Mouse (Mus musculus) small intestine, adult 2 months (tissue): ENCODE data around the gene Ccz1. TPM values are rescaled to one million over a fixed set of nuclear protein-coding genes. Genes with fewer than 3 reads are reported as not detected.
"Not testable (repeated sequence)": the region's sequence is repeated elsewhere in the genome, so short reads cannot be mapped to it uniquely, and the experiment has no call there.

Experiments used
- H3K27ac ChIP-seq: fragments of 200-500 bp; 2 replicates; pipeline ENCODE4 v1.5.1; 2012; ENCODE audit warnings: low read depth, low read length, control low read depth, inconsistent platforms; ENCODE audit not compliant: insufficient read depth
- H3K27me3 ChIP-seq: fragments of 200-500 bp; 2 replicates; pipeline ENCODE4 v1.6.1; 2012; ENCODE audit warnings: mild to moderate bottlenecking, moderate library complexity, low read length, inconsistent platforms; ENCODE audit not compliant: control insufficient read depth, insufficient read depth
- H3K36me3 ChIP-seq: fragments of 200-500 bp; 2 replicates; pipeline ENCODE4 v1.6.1; 2012; ENCODE audit warnings: mild to moderate bottlenecking, low read length, control low read depth, inconsistent platforms; ENCODE audit not compliant: control insufficient read depth, insufficient read depth
- H3K4me1 ChIP-seq: fragments of 200-500 bp; 2 replicates; pipeline ENCODE4 v1.6.1; 2012; ENCODE audit warnings: low read length, inconsistent platforms, mixed read lengths; ENCODE audit not compliant: control insufficient read depth, insufficient read depth, insufficient read length
- H3K4me3 ChIP-seq: fragments of 200-500 bp; 2 replicates; pipeline ENCODE4 v1.5.1; 2012; ENCODE audit warnings: low read depth, mild to moderate bottlenecking, control low read depth, inconsistent platforms, low read length, moderate library complexity
- CTCF ChIP-seq: fragments of 200-500 bp; IDR thresholded peaks from 2 replicates; pipeline ENCODE4 v1.5.1; 2012; ENCODE audit warnings: low read depth, mild to moderate bottlenecking, control low read depth, inconsistent platforms, low read length, moderate library complexity, mixed read lengths; ENCODE audit not compliant: insufficient replicate concordance, insufficient read length; ENCODE audit errors: extremely low read depth
- POLR2A ChIP-seq: fragments of 200-500 bp; IDR thresholded peaks from 2 replicates; pipeline ENCODE4 v1.6.1; 2012; ENCODE audit warnings: low read depth, mild to moderate bottlenecking, control low read depth, inconsistent platforms, low read length, moderate library complexity
- WGBS: fragments of 180-500 bp; shearing (Covaris S2); methylation state at CpG from one replicate; pipeline ENCODE4 v1.1.7; 2018; 5-methylcytosine and 5-hydroxymethylcytosine counted together
- polyA plus RNA-seq: library from polyadenylated mRNA; depleted of rRNA; stranded (reverse); fragments of >200 nt; gene quantifications from 2 replicates; pipeline ENCODE4 v1.2.3, GENCODE M21; 2012

Gene Ccz1
- polyA plus RNA-seq, 1 experiment = 4.0 TPM

DNA sequence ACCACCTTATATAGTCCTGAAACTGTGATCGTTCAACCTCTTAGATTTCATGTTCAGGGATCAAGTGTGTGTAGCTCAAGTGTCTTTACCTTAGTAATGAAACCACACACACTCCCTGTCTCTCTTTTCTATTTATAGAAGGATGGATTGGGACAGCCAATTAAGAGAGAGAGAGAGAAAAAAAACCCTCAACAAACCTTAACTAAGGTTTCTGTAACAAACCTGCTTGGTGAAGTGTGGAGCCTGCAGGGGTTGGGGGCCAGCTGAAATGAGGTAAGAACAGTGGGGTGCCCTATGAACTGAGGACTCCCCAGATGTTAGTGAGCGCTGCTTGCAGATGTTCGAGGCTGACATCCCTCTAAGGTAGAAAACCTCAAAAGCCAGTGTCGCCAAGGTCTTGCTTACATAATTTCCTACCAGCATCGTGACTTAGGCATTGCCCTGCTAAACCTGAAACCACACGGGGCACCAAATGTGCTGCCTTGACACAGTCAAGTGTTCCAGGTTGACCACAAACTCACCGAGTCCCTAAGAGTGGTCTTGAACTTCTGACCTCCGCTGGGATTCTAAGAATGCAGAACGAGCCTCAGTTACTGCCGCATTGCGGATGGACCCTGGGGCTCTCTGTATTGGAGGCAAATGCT, 12.1 kb upstream of the Ccz1 start, which contains the start of gene Ocm:
Ocm (minus strand) TSS at position 51 of the 644 bp plus-strand sequence.
- Histone ChIP-seq H3K27me3 (no peaks in the 10 kb centered on the region), H3K36me3 (no peaks in the 10 kb centered on the region), H3K27ac (no peak within 1 kb of the TSS), H3K4me3 (no peak within 1 kb of the TSS), H3K4me1 (no peaks in the 10 kb centered on the region)
- 65% methylated on average over 11 of the region's 11 CpGs for WGBS
- no peak for TF ChIP-seq POLR2A
- no peak for TF ChIP-seq CTCF

DNA sequence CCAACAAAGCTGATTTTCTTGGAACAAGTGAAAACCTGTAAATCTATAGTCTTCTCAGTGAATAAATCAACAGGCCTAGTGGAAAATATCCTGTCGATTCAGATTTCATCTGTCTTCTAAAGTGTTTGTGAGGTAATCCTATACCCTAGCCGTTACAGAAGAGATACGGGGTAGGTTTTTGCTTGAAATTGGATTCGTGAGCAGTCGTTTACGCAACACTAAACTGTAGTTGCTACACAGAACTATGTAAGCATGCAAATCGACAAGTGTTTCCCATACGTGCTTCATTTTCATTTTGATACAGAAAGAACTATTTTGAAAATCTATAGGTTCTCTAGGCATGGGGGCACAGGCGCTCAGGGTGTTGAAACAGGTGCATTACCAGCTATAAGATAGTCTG, 1.2 kb upstream of the Ccz1 start:
- Histone ChIP-seq H3K36me3 (peaks cover 14% of the 10 kb centered on the region), H3K27ac (no peak overlapping the region), H3K27me3 (no peaks in the 10 kb centered on the region), H3K4me3 (no peak overlapping the region), H3K4me1 (peaks cover 3% of the 10 kb centered on the region; the same call in 1 of the 2 replicates)
- 87% methylated on average over 9 of the region's 9 CpGs for WGBS
- TF ChIP-seq CTCF (no peak), POLR2A (no peak)

DNA sequence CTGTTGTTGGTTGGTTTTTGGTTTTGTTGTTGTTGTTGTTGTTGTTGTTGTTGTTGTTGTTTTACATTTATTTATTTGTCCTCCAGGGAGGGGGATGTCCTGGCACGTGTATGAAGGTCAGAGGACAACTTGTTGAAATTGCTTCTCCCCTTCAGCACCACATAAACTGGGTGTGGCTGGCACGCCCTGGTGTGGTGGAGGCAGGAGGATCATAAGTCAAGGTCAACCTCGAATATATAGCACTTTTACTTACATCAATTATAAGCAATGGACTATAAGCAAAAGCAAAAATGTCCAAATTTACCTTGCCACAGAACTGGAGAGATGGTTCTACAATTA, 604 bp upstream of the Ccz1 start:
- TF ChIP-seq CTCF (no peak), POLR2A (no peak)
- Histone ChIP-seq H3K27me3 (no peaks in the 10 kb centered on the region), H3K4me1 (peaks cover 3% of the 10 kb centered on the region; the same call in 1 of the 2 replicates), H3K27ac (0 out of 2 replicates have a peak overlapping the region, but pooled peaks have one; percentile 30), H3K4me3 (no peak overlapping the region), H3K36me3 (peaks cover 18% of the 10 kb centered on the region)
- 27% methylated on average over 3 of the region's 3 CpGs for WGBS

DNA sequence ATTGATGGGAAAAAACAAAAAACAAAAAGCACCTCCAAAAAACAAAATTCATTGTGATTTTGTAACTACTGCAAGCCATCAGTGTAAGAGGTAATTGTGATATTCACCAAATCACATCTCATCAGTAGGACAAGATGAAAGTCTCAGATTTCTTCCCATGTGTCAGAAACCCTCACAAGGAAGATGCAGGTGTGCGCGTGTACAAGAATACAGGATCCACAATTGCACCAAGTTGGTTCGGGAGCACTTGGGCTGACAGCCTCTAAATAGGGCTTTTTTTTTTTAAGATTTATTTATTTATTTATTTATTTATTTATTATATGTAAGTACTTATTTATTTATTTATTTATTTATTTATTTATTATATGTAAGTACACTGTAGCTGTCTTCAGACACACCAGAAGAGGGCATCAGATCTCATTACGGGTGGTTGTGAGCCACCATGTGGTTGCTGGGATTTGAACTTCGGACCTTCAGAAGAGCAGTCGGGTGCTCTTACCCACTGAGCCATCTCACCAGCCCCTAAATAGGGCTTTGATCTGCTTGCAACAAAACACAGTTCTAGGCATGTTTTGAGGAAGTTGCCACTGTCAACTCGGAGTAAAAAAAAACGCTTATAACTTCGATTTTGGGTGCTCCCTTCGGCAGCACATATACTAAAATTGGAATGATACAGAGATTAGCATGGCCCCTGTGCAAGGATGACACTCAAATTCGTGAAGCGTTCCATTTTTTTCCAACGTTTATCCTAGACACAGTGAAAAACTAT, 1.1 kb downstream of the Ccz1 start:
- WGBS = 36% methylated on average over 13 of the region's 13 CpGs

DNA sequence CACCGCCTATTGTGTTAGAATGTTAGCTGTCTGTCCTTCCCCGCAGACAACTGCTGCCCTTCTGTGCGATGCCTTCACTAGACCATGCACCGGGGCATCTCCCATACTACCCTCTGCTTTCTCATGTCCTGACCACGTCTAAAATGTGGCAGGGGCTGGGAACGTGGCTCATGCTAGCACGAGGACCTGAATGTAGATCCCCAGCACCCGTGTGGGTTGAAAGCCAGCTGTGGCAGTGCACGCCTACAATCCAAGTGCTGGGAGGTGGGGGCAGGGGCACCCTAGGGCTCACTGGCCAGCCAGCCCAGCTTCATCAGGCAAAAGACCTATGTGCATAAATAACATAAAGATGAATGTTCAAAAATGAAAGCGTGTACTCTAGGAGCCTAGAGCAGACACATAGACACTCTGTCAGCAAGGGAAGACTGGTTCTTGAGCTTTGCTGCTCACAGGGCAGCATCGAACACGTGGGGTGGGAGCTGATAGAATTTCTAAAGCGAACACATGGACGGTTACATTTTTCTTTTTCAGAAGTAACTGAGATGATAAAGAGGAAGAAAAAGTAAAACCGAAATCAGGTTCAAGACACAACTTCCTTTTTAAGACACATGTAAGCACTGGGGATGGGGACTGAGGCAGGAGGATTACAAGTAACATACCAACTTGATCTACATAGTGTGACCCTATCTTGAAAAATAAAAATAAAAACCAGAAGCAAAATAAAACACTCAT, 12.1 kb downstream of the Ccz1 start:
- Histone ChIP-seq H3K27me3 (no peaks in the 10 kb centered on the region), H3K4me3 (no peak overlapping the region), H3K27ac (peak overlapping the region; percentile 54), H3K4me1 (peaks cover 2% of the 10 kb centered on the region; the same call in 1 of the 2 replicates), H3K36me3 (peaks cover 56% of the 10 kb centered on the region)
- 83% methylated on average over 15 of the region's 15 CpGs for WGBS
- TF ChIP-seq POLR2A = no peak
- TF ChIP-seq CTCF = no peak

More for the DNA sequence above, 1.1 kb downstream of the Ccz1 start:
- H3K4me1 ChIP-seq, H3K27me3 ChIP-seq, H3K27ac ChIP-seq: not testable (repeated sequence)
- Histone ChIP-seq H3K4me3 (peak overlapping the region; percentile 28; the same call in 1 of the 2 replicates), H3K36me3 (peaks cover 29% of the 10 kb centered on the region)

DNA sequence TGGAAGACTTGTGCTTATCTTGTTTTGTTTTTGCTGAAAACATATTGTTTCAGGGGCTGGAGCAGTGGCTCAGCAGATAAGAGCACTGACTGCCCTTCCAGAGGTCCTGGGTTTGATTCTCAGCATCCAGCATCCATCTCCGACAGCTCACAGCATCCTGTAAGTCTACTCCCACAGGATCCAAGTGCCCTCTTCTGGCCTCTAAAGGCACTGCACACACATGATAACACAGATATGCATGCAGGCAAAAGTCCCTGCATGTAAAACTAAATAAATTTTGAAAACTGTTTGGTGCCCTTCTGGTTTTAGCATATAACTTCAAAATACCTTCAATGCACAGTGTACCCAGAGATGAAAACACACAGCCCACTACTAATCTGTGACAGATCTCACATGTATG, 15.3 kb downstream of the Ccz1 start:
- WGBS = 91% methylated on average over 1 of the region's 1 CpGs
- no peak overlapping the region for H3K27ac ChIP-seq
- H3K27me3 ChIP-seq = no peaks in the 10 kb centered on the region
- H3K4me3 ChIP-seq = no peak overlapping the region
- H3K36me3 ChIP-seq = peaks cover 67% of the 10 kb centered on the region
- H3K4me1 ChIP-seq = peaks cover 2% of the 10 kb centered on the region; the same call in 1 of the 2 replicates
- TF ChIP-seq POLR2A (no peak), CTCF (peak; percentile 19; the same call in 1 of the 2 replicates)
